Mouse (Mus musculus) forebrain, embryonic 12.5 days (tissue): ENCODE measurements around the gene Birc6. TPM values are rescaled to one million over a fixed set of nuclear protein-coding genes. Genes with fewer than 3 reads are reported as not detected.

ENCODE experiments used
- ATAC-seq: fragments of 200-750 bp; cut with Nextera tagmentation; 2 replicates; pipeline ENCODE4 v1.8.0; 2017; ENCODE audit warnings: moderate TSS enrichment; ENCODE audit not compliant: low FRiP score
- H3K27ac ChIP-seq: fragments of 300-500 bp; sonication (generic); 2 replicates; pipeline ENCODE4 v1.5.1; 2016; ENCODE audit warnings: mild to moderate bottlenecking
- H3K27me3 ChIP-seq: fragments of 300-500 bp; sonication (generic); 2 replicates; pipeline ENCODE4 v1.6.1; 2016; ENCODE audit warnings: mild to moderate bottlenecking
- H3K36me3 ChIP-seq: fragments of 300-500 bp; sonication (generic); replicated peaks from 2 replicates; pipeline ENCODE4 v1.6.1; 2016; ENCODE audit warnings: mild to moderate bottlenecking
- H3K4me1 ChIP-seq: fragments of 300-500 bp; sonication (generic); 2 replicates; pipeline ENCODE4 v1.6.1; 2016
- H3K4me2 ChIP-seq: fragments of 300-500 bp; sonication (generic); 2 replicates; pipeline ENCODE4 v1.6.1; 2016; ENCODE audit warnings: mild to moderate bottlenecking, moderate library complexity
- H3K4me3 ChIP-seq: fragments of 300-500 bp; sonication (generic); replicated peaks from 2 replicates; pipeline ENCODE4 v1.5.1; 2016; ENCODE audit warnings: mild to moderate bottlenecking
- H3K9ac ChIP-seq: fragments of 300-500 bp; sonication (generic); 2 replicates; pipeline ENCODE4 v1.6.1; 2016; ENCODE audit warnings: mild to moderate bottlenecking
- H3K9me3 ChIP-seq: fragments of 300-500 bp; sonication (generic); 2 replicates; pipeline ENCODE4 v1.6.1; 2016
- WGBS: fragments of 180-500 bp; shearing (Covaris S2); methylation state at CpG from one replicate; pipeline ENCODE4 v1.1.7; 2016; 5-methylcytosine and 5-hydroxymethylcytosine counted together
- polyA plus RNA-seq: library from polyadenylated mRNA; unstranded; fragments of >200 nt; fragmentation: Nextera tagmentation; extraction: Ambion mirVana; gene quantifications from 2 replicates; pipeline ENCODE4 v1.2.1, GENCODE M21; 2016

Birc6 gene
- polyA plus RNA-seq, 1 experiment from 2014 or later, result 103 TPM

DNA sequence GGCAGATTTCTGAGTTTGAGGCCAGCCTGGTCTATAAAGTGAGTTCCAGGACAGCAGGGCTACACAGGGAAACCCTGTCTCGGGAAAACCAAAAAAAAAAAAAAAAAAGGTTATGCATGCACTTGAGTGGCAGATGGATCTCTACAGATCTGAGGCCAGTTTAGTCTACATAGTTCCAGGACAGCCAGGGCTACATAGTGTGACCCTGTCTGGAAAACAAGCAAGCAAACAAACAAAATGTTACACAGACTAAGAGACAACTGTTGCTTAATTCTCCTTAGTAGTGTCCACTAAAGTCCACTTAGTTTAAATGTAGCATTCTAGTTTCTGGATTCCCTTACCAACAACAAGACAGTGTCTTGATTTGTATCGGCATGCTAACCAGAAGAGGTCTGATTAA is 2.0 kb upstream of the Birc6 start:
- 88% methylated on average over 2 of the region's 2 CpGs for WGBS
- no peak overlapping the region for H3K27ac ChIP-seq
- no peak for ATAC-seq
- no peaks in the 10 kb centered on the region for H3K9me3 ChIP-seq
- no peaks in the 10 kb centered on the region for H3K36me3 ChIP-seq
- H3K4me2 ChIP-seq, result no peak overlapping the region
- no peak overlapping the region for H3K4me3 ChIP-seq
- H3K27me3 ChIP-seq, result no peaks in the 10 kb centered on the region
- peaks cover 21% of the 10 kb centered on the region for H3K4me1 ChIP-seq
- H3K9ac ChIP-seq, result no peak overlapping the region

DNA sequence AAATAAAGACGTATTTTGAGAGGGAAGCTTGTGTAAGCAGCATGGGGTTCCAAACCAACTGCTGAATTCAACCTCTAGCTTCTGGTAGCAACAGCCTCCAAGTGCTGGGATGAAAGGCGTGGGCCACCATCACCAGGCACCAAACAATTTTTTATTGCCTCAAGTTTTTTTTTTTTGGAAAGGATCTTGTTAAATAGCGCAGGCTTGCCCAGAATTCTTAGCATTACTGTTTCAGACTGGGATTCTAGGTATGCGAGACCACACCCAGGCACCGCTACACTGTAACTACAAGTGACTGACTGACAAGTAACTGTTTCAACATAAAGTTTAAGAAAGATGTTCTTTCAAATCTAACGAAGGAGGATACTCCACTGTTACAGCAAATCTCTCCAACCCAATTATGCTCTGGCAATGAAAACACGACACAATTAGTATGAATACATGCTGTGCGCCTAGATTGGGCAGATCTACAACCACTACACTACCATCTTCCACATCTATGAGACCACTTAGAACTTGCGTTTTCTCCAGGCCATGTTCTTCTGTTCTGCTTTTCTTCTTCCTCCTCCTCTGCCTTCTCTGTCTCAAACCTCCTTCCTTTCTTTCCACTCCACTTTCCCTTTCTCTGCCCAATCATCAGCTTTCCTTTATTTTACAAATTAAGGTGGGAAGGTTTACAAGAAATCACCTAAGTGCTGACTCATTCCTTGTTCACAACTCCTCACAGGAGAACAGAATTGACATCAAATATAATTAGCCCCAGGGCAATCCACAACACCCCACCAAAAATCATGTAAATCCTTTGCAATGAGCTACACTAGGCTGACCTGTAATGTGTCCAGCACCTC is 1.1 kb upstream of the Birc6 start:
- H3K27ac ChIP-seq, result peak overlapping the region; percentile 99
- no peaks in the 10 kb centered on the region for H3K27me3 ChIP-seq
- no peaks in the 10 kb centered on the region for H3K36me3 ChIP-seq
- peaks cover 21% of the 10 kb centered on the region for H3K4me1 ChIP-seq
- H3K9ac ChIP-seq, result peak overlapping the region; percentile 97
- H3K9me3 ChIP-seq, result no peaks in the 10 kb centered on the region
- peak overlapping the region; percentile 76 for H3K4me2 ChIP-seq
- 0 out of 2 replicates have a peak, but pooled peaks have one; percentile 1 for ATAC-seq
- 86% methylated on average over 9 of the region's 9 CpGs for WGBS
- H3K4me3 ChIP-seq, result peak overlapping the region; percentile 88

DNA sequence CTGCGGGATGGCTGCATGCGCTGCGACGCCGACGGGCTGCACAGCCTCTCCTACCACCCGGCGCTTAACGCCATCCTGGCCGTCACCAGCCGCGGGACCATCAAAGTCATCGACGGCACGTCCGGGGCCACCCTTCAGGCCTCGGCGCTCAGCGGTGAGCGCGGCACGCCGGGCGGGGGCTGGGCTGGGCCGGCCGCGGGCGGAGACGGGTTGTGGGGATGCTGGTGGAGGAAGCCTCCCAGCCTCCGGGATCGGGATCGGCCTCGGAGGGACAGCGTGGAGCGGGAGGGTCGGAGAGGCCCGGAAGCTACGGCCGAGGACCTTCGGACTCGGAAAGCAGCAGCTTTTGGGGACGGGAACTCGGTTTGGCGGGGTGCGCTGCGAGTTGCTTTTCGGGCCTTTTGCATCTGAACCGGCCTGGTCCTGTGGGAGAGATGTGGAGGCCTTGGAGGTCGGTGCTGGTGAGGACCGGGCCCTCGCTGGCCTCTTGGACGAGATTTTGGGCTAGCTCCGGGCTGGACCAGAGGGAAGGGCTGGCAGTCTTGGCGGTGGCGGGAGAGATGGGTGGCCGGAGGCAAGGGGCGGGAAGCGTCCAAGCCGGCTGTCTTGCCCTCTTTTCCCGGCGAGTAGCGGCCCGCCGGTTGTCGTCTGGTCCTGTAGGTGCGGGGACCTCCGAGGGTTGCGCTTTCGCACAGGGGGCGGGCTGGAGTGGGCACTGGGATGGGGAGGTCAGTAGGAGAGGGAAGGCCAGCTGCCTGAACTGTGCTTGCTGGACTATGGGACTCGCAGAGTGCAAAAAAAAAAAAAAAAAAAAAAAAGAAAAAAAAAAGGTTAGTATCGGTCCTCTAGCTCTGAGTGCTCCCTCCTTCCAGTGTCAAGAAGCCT is 795 bp downstream of the Birc6 start:
- no peaks in the 10 kb centered on the region for H3K9me3 ChIP-seq
- under 1% methylated on average over 72 of the region's 72 CpGs for WGBS
- peaks cover 21% of the 10 kb centered on the region for H3K4me1 ChIP-seq
- H3K27ac ChIP-seq, result peak overlapping the region; percentile 99
- peak overlapping the region; percentile 88 for H3K4me3 ChIP-seq
- peak overlapping the region; percentile 76 for H3K4me2 ChIP-seq
- peak; percentile 67; the same call in 1 of the 2 replicates for ATAC-seq
- H3K36me3 ChIP-seq, result no peaks in the 10 kb centered on the region
- no peaks in the 10 kb centered on the region for H3K27me3 ChIP-seq
- H3K9ac ChIP-seq, result peak overlapping the region; percentile 97

DNA sequence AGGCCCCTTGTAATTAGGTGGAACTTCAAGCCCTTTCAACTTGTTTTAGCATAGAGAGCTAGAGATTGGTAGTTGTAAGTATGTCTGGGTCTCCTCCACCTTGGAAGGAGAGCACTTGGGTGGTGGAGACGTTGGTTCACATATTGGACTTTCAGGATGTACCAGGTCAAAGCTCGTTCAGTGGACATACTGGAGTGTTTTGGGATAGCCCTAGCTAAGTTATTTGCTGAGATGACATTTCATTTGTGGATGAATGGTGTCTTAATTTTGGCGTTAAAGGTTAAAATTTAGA is 1.4 kb downstream of the Birc6 start:
- no peak for ATAC-seq
- WGBS, result 25% methylated on average over 3 of the region's 3 CpGs
- Histone ChIP-seq H3K4me3 (peak overlapping the region; percentile 88), H3K36me3 (no peaks in the 10 kb centered on the region), H3K27me3 (no peaks in the 10 kb centered on the region), H3K4me1 (peaks cover 21% of the 10 kb centered on the region), H3K4me2 (peak overlapping the region; percentile 76), H3K9ac (peak overlapping the region; percentile 97), H3K9me3 (no peaks in the 10 kb centered on the region), H3K27ac (peak overlapping the region; percentile 99; the same call in 1 of the 2 replicates)

DNA sequence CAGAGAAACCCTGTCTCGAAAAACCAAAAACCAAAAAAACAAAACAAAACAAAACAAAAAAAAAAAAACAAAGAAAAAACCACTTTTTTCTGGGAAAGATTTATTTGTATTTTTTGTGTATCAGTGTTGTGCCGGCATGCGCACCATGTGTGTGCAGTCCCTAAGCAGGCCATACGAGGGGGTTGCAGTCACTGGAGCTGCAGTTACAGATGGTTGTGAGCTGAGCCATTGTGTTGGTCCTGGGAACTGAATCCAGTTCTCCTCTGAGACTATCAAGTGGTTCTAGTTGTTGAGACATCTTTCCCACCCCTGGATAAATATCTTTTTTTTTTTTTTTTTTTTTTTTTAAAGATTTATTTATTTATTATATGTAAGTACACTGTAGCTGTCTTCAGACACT is 6.9 kb downstream of the Birc6 start:
- no peaks in the 10 kb centered on the region for H3K9me3 ChIP-seq
- WGBS, result 92% methylated on average over 4 of the region's 4 CpGs
- no peak overlapping the region for H3K9ac ChIP-seq
- no peak overlapping the region for H3K4me3 ChIP-seq
- ATAC-seq, result no peak
- no peak overlapping the region for H3K27ac ChIP-seq
- no peaks in the 10 kb centered on the region for H3K36me3 ChIP-seq
- no peak overlapping the region for H3K4me2 ChIP-seq
- H3K4me1 ChIP-seq, result peaks cover 8% of the 10 kb centered on the region
- no peaks in the 10 kb centered on the region for H3K27me3 ChIP-seq

DNA sequence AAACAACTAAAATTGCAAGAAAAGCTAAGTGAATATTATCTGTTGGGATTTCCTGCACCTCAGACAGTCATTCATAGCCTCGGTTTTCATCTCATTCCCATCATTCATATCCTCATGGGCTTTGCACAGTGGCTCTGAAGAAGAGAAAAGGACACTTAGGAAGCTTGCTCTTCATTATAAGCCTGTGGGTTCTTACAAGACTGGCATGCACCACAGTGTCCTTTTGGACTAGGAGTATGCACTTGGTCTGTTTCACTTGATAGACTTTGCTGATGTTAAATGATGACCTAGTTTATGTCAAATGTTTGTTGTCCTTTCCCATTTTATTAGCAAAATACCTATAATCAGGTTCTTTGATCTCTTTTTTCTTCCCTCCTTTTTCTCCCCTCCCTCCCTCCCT is 9.4 kb downstream of the Birc6 start:
- ATAC-seq, result no peak
- H3K27ac ChIP-seq, result no peak overlapping the region
- H3K4me1 ChIP-seq, result no peaks in the 10 kb centered on the region
- H3K36me3 ChIP-seq, result no peaks in the 10 kb centered on the region
- H3K9me3 ChIP-seq, result no peaks in the 10 kb centered on the region
- WGBS, result 95% methylated on average over 1 of the region's 1 CpGs
- H3K27me3 ChIP-seq, result no peaks in the 10 kb centered on the region
- no peak overlapping the region for H3K9ac ChIP-seq
- no peak overlapping the region for H3K4me2 ChIP-seq
- H3K4me3 ChIP-seq, result no peak overlapping the region

DNA sequence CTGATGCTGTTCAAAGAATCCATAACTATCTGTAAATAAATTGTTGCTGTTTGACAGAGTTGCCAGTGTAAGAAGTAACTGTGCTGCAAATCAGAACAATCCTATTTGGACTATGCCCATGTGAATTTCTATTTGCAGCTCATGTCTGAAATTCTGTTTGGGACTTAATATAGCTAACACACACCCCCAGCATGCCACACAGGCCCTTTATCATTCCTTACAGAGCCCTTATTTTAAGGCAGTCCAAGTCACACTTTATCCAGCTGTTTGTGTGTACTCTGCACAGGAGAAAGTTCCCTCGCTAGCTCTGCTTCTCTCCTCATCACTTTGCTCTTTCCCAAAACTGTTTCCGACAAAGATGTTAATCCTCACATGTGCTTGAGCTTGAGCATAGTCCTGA is 15.5 kb downstream of the Birc6 start:
- H3K4me1 ChIP-seq, result no peaks in the 10 kb centered on the region
- H3K9ac ChIP-seq, result no peak overlapping the region
- H3K27me3 ChIP-seq, result no peaks in the 10 kb centered on the region
- H3K9me3 ChIP-seq, result no peaks in the 10 kb centered on the region
- H3K36me3 ChIP-seq, result peaks cover 14% of the 10 kb centered on the region
- ATAC-seq, result no peak
- no peak overlapping the region for H3K4me3 ChIP-seq
- WGBS, result 96% methylated on average over 2 of the region's 2 CpGs
- no peak overlapping the region for H3K4me2 ChIP-seq
- no peak overlapping the region for H3K27ac ChIP-seq

DNA sequence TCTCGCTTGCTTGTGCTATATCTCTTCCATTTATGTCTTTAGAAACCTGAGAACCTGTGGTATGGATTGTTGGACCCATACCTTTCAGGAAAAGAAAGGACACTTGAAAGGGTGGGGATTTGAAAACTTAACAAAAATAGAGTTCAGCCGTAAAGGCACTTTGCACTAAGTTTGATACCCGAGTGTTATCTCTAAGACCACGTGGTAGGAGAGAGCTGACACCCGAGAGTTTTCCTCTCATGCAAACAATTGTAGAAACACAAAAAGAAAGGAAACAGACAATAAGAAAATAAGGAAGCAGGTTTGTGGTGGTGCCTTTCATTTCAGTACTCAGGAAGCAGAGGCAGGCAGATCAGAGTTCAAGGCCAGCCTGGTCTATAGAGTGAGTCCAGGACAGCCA is 26.0 kb downstream of the Birc6 start:
- H3K4me3 ChIP-seq, result no peak overlapping the region
- H3K27ac ChIP-seq, result no peak overlapping the region
- H3K9ac ChIP-seq, result no peak overlapping the region
- WGBS, result 88% methylated on average over 5 of the region's 5 CpGs
- ATAC-seq, result no peak
- peaks cover 13% of the 10 kb centered on the region for H3K36me3 ChIP-seq
- H3K4me2 ChIP-seq, result no peak overlapping the region
- H3K9me3 ChIP-seq, result no peaks in the 10 kb centered on the region
- H3K4me1 ChIP-seq, result no peaks in the 10 kb centered on the region
- H3K27me3 ChIP-seq, result no peaks in the 10 kb centered on the region

DNA sequence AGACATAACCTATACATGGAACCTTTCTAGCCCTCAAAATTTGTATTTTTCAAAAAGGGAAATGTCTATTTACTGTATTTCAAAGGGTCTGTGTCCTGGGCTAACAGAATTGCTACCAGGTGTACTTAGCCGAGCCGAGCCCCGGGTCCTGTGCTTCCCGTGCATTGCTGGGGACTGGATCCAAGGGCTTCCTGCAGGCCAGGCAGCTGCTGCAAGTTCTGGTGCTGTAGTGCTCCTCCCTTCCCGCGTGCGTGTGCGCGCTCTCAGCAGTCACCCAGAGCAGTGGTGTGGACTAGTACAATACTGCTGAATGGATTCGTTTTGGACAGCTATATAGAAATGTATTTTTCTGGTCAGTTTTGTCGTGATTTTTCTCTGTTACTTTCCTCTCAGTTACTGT is 31.8 kb downstream of the Birc6 start:
- Histone ChIP-seq H3K9me3 (no peaks in the 10 kb centered on the region), H3K27ac (no peak overlapping the region), H3K4me3 (no peak overlapping the region), H3K4me1 (no peaks in the 10 kb centered on the region), H3K36me3 (peaks cover 14% of the 10 kb centered on the region), H3K4me2 (no peak overlapping the region), H3K27me3 (no peaks in the 10 kb centered on the region), H3K9ac (no peak overlapping the region)
- ATAC-seq, result no peak
- WGBS, result 85% methylated on average over 11 of the region's 11 CpGs

DNA sequence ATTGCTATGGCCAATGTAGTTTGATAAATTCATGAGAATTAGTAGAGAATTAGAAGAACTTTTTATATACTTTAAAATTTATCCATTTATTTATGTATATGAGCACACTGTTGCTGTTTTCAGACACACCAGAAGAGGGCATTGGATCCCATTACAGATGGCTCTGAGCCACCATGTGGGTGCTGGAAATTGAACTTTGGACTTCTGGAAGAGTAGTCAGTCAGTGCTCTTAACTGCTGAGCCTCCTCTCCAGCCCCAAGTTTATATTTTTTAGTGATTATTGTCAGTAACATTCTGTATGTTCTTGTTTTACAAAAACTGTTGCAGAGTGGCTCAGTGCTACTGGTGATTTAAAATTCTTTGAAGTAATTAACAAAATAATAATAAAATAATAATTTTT is 36.1 kb downstream of the Birc6 start:
- Histone ChIP-seq H3K4me1 (no peaks in the 10 kb centered on the region), H3K4me3 (no peak overlapping the region), H3K36me3 (peaks cover 31% of the 10 kb centered on the region), H3K27ac (no peak overlapping the region), H3K27me3 (no peaks in the 10 kb centered on the region), H3K9me3 (no peaks in the 10 kb centered on the region), H3K4me2 (no peak overlapping the region), H3K9ac (no peak overlapping the region)
- ATAC-seq, result no peak

DNA sequence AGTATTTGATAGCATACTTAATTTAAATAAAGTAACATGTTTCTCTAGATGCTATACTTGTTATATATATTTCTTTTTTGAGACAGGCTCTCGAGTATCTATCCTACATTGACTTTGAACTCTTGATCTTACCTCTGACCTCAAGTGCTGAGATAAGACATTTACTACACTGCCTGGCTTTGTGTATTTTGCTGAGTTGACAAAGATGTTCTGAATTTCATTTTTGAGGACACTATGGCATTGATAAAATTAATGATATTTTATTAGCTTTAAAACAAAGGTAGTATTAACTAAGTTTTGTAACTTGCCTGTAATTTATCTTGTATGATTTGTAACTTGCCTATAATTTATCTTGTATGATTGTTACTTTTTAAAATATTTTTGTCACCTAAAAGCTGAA is 41.1 kb downstream of the Birc6 start:
- WGBS, result 85% methylated on average over 1 of the region's 1 CpGs
- no peak for ATAC-seq

DNA sequence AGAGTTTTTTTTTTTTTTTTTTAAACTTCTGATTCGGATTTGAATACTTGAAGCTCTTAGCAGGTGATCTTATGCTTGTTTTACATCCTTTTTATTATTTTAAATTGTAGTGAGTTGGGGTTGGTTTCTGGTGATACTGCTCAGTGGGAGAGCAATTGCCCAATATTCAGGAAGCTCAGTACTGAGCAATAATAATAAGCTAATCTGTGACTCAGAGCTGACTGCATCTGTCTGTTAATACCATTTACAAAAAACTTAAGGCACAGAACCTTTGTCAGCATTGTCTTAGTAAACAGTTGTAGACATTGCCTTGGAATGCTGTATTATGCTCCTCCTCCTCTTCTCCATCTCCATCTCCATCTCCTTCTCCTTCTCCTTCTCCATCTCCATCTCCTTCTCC is 42.5 kb downstream of the Birc6 start:
- WGBS, result 75% methylated on average over 1 of the region's 1 CpGs
- no peak overlapping the region for H3K4me3 ChIP-seq
- no peak overlapping the region for H3K4me2 ChIP-seq
- no peaks in the 10 kb centered on the region for H3K27me3 ChIP-seq
- no peaks in the 10 kb centered on the region for H3K4me1 ChIP-seq
- no peaks in the 10 kb centered on the region for H3K9me3 ChIP-seq
- H3K36me3 ChIP-seq, result peaks cover 15% of the 10 kb centered on the region
- no peak for ATAC-seq
- no peak overlapping the region for H3K9ac ChIP-seq
- no peak overlapping the region for H3K27ac ChIP-seq

More for the DNA sequence above, 41.1 kb downstream of the Birc6 start:
- Histone ChIP-seq H3K27me3 (no peaks in the 10 kb centered on the region), H3K9ac (no peak overlapping the region), H3K4me2 (no peak overlapping the region), H3K4me1 (no peaks in the 10 kb centered on the region), H3K27ac (no peak overlapping the region), H3K36me3 (peaks cover 19% of the 10 kb centered on the region), H3K9me3 (no peaks in the 10 kb centered on the region), H3K4me3 (no peak overlapping the region)
